Mouse (Mus musculus): ENCODE measurements at regions not wholly inside any gene's neighbourhood (a gene's known extent, or its start where the extent isn't known, plus 50 kb on each side); places are given as distances from the start of the nearest gene placed in this dataset.

DNA sequence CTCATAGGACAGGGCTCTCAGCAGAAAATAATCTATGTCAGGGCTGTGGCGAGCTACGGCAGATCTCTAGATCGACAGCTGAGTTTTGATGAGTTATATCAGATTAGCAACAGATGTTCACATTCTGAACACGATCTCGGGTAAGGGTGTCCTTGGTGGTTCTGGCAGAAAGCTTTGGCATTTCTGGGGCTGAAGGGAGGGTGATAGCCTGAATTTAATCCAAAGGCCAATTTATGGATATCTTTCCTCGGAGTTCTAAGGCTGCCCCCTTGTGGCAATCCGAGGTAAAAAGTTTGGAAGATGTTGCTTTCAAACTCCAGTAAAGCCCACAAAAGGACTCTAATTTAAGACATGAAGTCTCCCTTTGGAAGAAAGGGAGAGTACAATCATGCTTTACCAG, 101.3 kb upstream of the Luzp2 start:
- ChIA-PET POLR2A (no interaction called here), CTCF (interaction anchor here (0.5 to 1.3 kb wide), 4 partner anchors 11 to 919 kb away, joined by 3 to 6 read pairs (median 4); no protein-coding TSS in a partner anchor)

DNA sequence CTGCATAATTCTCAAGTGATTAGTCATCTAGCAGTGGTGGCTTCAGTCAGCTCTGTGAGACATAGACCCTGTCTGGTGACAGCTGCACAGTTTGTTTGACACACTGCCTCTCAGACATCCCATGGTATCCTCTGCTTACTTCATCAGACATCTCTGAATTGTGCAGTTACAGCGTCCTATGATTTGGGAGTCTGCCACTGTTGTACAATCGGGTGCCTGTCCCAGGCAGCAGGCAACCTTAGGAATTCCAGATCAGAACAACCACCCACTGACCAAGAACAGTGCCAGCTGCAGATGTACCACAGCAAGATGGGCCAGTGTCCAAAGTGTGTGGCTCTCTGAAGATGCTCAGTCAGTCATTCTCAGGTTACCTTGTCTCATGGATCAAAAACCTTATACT, 100.4 kb upstream of the Luzp2 start:
- POLR2A ChIA-PET, result no interaction called here
- CTCF ChIA-PET, result interaction anchor here in 1 of 4 experiments (1.3 kb wide), 1 partner anchor 12 kb away, joined by 3 read pairs; no protein-coding TSS in a partner anchor

DNA sequence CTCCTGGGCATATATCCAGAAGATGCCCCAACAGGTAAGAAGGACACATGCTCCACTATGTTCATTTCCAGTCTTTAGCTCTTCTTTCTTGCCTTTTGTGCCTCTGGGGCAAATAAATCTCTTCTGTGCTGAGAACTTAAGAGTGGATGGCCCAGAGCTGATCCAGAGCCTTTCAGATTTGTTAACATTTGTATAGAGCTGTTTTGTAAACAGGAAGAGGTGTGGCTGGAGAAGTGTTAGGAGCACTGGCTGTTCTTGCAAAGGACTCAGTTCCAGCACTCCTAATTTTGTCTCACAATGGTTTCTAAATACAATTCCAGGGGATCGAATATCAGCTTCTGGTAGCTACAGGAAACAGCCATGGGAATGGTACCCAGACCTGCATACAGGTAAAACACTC, 68.0 kb upstream of the Luzp2 start:
- POLR2A ChIA-PET, result no interaction called here

DNA sequence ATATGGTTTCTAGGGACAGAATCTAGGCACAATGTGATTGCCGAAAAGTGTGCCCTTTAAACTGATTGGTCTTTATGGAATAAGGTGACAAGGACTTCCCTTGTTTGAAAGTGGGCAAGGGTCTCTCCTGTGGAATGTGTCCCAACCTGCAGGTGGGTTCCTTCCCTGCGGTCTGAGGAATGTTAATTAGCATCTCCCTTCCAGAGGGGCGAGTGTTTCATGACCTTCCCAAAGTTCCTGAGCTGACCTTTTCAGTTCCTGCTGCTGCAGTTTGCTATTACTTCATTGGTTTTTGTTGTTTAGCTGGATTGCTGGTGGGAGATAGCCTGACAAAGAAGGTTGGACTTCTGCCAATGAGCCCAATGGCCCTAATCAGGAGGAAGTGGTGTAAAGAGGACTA, 66.6 kb upstream of the Luzp2 start:
- ChIA-PET POLR2A (no interaction called here), CTCF (no interaction called here)

More for the DNA sequence above, 68.0 kb upstream of the Luzp2 start:
- CTCF ChIA-PET, result no interaction called here

- CTCF ChIA-PET, result interaction anchor here in 1 of 4 experiments (0.7 kb wide), 1 partner anchor 1390 kb away, joined by 10 read pairs; no protein-coding TSS in a partner anchor
- POLR2A ChIA-PET, result no interaction called here
Observed at GRCm38 (mm10) chr7:54781939-54782520, 53.3 kb upstream of the Luzp2 start.

GRCm38 (mm10) chr7:54782604-54783003, 52.7 kb upstream of the Luzp2 start:
- ChIA-PET CTCF (no interaction called here), POLR2A (no interaction called here)

DNA sequence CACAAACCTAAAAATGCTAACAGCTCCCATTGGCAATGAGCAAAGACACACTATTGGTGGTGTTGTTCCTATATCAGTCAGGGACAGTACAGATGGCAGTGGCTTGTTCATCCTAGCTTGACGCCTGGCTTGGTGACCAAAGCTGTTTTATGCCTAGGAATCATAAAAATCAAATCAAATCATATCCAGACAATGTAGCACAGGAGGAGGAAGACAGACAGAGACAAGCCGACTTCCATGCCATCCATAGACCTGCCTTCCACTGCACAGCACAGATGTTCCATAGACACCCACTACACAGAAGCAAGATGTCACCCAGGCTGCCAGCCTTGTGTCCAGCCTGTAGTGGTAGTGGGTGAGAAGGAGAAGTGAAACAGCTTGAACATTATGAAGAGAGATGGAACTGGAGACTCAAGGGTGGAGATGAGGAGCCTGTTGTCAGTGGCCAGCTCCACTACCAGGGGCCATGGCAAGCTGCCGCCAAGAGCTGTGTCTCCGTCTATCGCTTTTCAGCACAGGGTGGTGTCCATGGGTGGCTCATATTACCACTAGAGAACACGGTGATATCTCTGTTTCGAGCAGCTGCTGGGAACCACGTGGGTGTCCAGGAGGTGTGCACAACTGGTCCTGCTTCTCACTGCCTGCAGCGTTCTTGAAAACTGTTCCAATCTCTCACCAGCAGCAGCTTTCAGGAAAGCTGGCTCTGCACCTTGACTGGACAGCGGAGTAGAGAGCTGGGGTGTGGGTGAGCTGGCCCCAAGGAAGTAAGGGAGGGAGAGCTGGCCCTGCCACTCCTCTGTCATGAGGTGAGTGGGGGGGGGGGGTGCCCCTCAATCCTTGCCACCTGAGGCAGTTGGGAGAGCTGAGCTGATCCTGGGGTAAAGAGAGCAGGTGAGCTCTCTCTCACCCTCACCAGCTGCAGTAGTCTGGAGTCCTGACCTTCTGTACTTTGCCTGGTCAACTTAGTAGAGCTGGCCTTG, 51.5 kb upstream of the Luzp2 start:
- POLR2A ChIA-PET, result no interaction called here
- CTCF ChIA-PET, result no interaction called here

Data from embryonic stem cell, embryonic (primary cell).